Mouse (Mus musculus) myocyte (in vitro differentiated cells): ENCODE measurements at regions not wholly inside any gene's neighbourhood (a gene's known extent, or its start where the extent isn't known, plus 50 kb on each side); places are given as distances from the start of the nearest gene placed in this dataset.

ENCODE experiments used
- POLR2A ChIP-seq: IDR thresholded peaks from one replicate; pipeline ENCODE4 v1.6.1; 2011; ENCODE audit warnings: low read depth, mild to moderate bottlenecking, control low read depth, moderate library complexity; ENCODE audit not compliant: insufficient read length
- SRF ChIP-seq: IDR thresholded peaks from one replicate; pipeline ENCODE4 v1.6.1; 2011; ENCODE audit warnings: low read depth; ENCODE audit not compliant: control insufficient read depth, insufficient read length
- TCF12 ChIP-seq: IDR thresholded peaks from one replicate; pipeline ENCODE4 v1.6.1; 2011; ENCODE audit warnings: mild to moderate bottlenecking, control low read depth; ENCODE audit not compliant: poor library complexity, insufficient read depth, severe bottlenecking
- USF1 ChIP-seq: IDR thresholded peaks from one replicate; pipeline ENCODE4 v1.6.1; 2011; ENCODE audit warnings: low read depth, mild to moderate bottlenecking, control low read depth, moderate library complexity

- TF ChIP-seq POLR2A (no peak), SRF (no peak), USF1 (no peak), TCF12 (no peak)
Observed at GRCm38 (mm10) chr1:157028682-157029081, 79.8 kb downstream of the Tex35 start.
